Mouse (Mus musculus) thymus, postnatal 4 days (tissue): ENCODE measurements around the gene Gja5.

Source experiments
- DNase-seq: peaks from one replicate; pipeline ENCODE4 v3.0.0; 2021

Gene Gja5

DNA sequence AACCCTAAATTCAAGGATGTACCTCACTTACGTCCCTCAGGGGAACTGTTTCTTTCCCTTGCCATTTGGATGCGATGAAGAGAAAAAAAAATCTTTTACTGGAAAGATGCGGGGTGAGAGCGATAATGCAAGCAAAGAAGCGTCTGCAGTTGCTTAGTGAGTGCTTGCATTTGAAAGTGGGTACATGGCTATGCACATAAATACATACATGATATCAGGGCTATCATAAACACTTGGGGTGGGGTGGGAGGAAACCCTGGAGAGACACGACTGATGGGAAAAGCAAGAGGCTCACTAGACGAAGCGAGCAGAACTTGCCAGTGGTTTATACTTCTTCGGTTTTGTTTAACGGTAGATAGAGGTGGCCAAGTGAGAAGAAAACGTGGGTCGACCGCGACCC is at the start of gene Gja5:
Gene Gja5, plus strand, starts transcription at position 301 of the 400 bp plus-strand sequence.
- DNase-seq, result no peak

GRCm38 (mm10) chr3:96855833-96856232 is 48.7 kb upstream of the Gja5 start:
- DNase-seq, result no peak

GRCm38 (mm10) chr3:96860498-96860897 is 44.0 kb upstream of the Gja5 start:
- DNase-seq, result no peak

- no peak for DNase-seq
These were observed 36.6 kb upstream of the Gja5 start for GRCm38 (mm10) chr3:96867863-96868262.

GRCm38 (mm10) chr3:96868566-96868965 is 35.9 kb upstream of the Gja5 start:
- no peak for DNase-seq

- no peak for DNase-seq
These were observed 35.4 kb upstream of the Gja5 start for GRCm38 (mm10) chr3:96869091-96869490.

DNA sequence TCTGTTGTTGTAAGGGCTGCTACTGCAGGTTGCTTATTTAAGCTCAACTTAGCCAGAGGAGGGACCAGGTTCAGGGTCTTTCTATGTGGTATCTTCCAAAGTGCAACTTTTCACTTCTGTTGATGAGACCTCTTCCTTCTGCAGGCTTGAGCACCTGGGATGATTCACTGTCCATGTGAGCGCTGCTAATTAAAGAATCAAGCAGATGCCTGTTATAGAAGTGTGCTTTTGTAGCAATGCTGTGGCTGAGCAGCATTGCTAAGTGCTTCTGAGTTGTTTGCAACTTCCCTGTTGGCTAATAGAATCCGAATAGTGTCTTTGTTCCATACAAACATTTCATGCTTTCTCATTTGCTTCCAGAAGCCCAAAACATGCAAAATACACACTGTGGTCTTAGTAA is 34.2 kb upstream of the Gja5 start:
- DNase-seq, result no peak

- DNase-seq, result no peak
These were observed 33.4 kb upstream of the Gja5 start for GRCm38 (mm10) chr3:96871070-96871469.

- no peak for DNase-seq
These were observed 32.0 kb upstream of the Gja5 start for GRCm38 (mm10) chr3:96872501-96872900.

DNA sequence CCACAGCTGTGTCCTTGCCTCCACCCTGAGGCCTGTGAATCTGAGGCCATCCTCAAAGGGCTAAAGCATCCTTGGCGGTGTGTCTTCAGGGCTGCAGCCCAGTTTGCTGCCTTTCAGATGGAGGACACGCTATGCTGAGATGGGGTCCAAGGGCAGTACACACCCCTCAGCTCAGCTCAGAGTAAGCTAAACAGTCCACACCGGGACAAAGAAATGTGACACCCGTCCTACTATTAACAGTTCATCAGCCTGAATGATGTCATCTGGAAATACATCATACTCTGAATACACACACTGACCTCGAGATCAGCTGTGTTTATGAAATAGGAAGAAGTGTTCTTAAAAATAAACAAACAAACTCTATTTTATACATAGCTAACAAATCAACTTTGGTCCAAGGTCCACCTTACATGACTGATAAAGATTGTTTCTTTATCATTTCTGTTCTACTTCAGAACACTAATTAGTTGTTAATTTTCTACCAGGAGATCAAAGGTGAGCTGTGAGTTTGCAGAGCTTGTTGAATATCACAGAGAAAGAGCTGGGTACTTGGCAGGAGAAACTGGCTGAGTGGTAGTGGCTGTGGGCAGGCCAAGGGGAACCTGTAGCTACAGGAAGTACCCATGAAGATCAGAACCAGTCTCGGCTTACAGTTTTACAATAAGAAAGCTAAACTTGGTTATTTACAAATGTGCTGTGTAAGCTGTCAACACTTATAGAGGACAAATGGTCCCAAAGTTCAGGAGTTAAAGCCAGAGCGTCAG is 29.5 kb upstream of the Gja5 start:
- no peak for DNase-seq

- DNase-seq, result no peak
These were observed 25.0 kb upstream of the Gja5 start for GRCm38 (mm10) chr3:96879536-96879935.

DNA sequence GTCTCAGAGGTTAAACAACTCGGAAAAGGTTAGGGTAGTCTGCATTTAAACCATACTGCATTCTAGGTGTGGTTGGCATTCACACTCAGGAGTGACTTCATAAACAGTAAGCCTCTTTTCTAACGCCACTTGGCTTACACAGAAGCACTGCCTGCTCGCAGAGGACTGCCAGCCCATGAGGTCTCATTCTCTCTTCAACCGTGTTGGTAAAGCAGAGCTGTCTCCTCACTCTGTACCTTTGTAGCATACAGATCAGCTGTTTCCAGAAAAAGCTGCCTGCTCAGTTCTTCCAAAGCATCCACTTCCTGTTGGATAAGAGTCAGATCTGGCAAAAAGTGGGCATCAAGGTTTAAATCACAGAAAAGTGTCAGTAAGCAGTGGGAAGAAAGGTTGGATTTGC is 24.1 kb upstream of the Gja5 start:
- DNase-seq, result no peak

- no peak for DNase-seq
These were observed 22.9 kb upstream of the Gja5 start for GRCm38 (mm10) chr3:96881557-96881956.

DNA sequence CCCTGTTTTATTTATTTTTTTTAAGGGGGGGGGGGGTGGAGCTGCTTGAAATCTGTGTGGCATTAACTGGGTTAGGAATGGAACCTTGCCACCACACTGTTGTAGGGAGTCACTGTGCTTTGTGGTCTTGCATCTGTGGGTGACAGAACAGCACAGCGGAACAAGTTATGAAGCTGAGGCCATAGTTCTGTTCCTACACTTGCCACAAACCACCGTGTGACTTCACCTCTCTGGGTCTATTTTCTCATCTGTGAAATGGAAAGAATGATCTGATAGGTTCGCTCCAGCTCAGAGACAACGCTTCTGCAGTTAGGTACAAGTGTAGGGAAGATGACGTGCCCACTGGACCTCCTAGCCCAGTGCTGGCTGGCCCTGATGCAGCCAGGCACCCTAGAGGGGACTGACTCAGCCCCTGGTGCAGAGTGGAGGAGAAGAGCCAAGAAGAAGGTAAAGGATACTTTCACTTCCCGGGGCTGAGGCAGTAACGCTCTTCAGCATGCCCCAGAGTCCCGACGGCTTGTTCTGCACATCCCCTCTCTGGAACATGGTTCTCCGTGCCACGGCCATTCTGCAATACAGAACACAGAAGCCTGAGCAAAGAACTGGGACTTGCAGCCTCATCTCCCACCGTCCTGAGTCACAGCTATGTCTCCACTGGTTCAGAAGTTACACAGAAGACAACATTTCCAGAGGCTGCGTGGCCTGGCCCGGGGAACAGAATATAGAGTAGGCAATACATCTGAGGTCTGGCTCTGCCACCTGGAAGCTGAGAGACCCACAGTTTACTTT is 22.2 kb upstream of the Gja5 start:
- no peak for DNase-seq

DNA sequence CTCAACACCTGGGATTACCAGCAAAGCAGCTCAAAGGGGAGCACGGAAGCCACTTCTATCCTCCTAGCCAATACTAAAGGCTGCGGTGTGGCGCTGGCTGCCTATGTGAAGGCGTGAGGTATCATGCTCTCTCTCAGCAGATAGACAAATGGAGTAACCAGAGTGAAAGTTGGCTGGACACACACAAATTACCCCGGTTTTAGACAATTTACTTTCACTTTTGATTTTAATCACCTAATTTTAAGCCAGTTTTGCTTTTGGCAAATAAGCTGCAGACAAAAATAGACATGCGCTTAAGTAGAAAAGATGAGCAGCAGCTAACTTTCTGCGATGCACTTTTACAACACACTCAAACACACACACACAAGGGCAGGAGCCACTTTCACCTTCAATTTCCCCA is 20.8 kb upstream of the Gja5 start:
- no peak for DNase-seq

- no peak for DNase-seq
These were observed 2.0 kb upstream of the Gja5 start for GRCm38 (mm10) chr3:96902336-96902999.

GRCm38 (mm10) chr3:96904851-96905541 is 503 bp downstream of the Gja5 start, which contains the start of gene Gpr89:
Gene Gpr89, minus strand, starts transcription at chr3:96905346.
- DNase-seq, result peak; percentile 96

GRCm38 (mm10) chr3:96905592-96905991 is 1.1 kb downstream of the Gja5 start:
- no peak for DNase-seq

DNA sequence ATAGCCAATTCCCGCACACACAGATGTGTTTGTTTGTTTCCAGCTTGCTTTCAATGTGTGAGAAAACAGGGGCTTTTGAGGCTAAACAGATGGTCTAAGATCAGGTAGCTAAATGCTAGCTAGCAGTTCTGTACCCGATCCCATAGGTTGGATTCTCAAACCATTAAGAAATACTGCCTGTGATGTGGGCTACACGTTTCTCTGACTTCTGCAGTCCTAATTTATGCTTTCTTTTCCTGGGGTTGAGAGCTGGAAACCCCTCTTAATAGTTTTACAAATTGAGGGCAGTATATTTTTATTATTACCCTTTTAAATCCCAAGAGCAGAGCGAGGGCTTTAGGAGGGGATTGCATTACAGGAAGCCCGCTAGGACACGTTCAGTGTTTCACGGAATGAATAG is 16.5 kb downstream of the Gja5 start:
- no peak for DNase-seq

DNA sequence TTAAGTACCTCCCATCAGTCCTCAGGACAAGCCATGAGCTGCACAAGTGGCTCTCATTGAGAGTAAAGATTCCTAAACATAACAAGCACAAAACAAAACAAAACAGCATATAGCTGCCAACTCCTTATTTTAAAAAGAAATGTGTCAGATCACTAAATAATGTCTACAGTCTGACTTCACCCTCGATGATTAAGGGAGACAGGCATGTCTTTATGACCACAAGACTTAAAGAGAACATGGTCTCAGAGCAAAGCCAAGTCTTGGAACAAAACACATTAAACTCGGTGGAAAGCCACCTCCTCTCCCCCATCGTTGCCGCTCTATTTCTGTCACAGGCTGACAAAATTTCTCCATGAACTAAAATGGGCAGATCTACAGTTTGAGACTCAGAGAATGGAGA is 20.1 kb downstream of the Gja5 start:
- no peak for DNase-seq

GRCm38 (mm10) chr3:96925920-96926319 is 21.4 kb downstream of the Gja5 start, which contains the start of gene Gja8:
Gene Gja8, minus strand, starts transcription at chr3:96926020.
- DNase-seq, result no peak

DNA sequence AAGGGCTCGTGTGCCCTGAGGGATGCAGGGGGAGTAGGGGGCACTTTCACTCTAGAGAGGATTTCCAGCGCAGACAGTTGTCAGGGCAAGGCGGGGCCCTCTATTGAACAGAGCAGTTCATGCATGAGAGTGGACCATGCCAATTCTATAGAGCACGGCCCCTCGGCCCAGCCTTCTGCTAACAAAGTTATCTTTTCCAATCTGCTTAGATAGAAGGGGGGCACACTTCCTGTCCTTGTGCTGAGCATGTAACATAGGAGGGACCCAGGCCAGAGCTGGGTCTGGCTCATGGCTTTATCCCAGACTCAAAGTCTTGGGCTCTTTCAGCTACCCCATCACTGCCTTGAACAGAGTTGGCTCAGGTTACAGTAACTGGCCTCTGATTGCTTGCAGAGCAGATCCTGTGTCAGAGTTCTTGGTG is 26.8 kb downstream of the Gja5 start:
- no peak for DNase-seq

- DNase-seq, result peak; percentile 17
These were observed 31.7 kb downstream of the Gja5 start for GRCm38 (mm10) chr3:96936241-96936640.
